Mouse (Mus musculus): ENCODE data around the gene Serp2. TPM values are rescaled to one million over a fixed set of nuclear protein-coding genes. Genes with fewer than 3 reads are reported as not detected.

Serp2 gene
- polyA plus RNA-seq, 1 experiment: 1.0 TPM

GRCm38 (mm10) chr14:76597751-76598150 is 41.1 kb upstream of the Serp2 start:
- no peak for TF ChIP-seq POLR2A (IDR thresholded peaks at IDR 0.05; ENCODE audit: low read depth, low read length)
- no peak for TF ChIP-seq CTCF (conservative IDR thresholded peaks at IDR 0.05; ENCODE audit: insufficient read depth, insufficient read length, low read depth, low read length)
- Histone ChIP-seq H3K4me3 (ENCODE audit: insufficient read depth, low read depth, low read length) (no peak overlapping the region), H3K36me3 (ENCODE audit: control insufficient read depth, insufficient read depth, low read length) (no peaks in the 10 kb centered on the region), H3K4me1 (ENCODE audit: control insufficient read depth, insufficient read depth, low read length) (no peaks in the 10 kb centered on the region), H3K27me3 (replicated peaks; ENCODE audit: control insufficient read depth, insufficient read depth, low read length) (no peaks in the 10 kb centered on the region), H3K27ac (ENCODE audit: insufficient read depth, low read depth, low read length) (no peak overlapping the region)
- no peak for DNase-seq

GRCm38 (mm10) chr14:76595048-76595859 is 38.6 kb upstream of the Serp2 start:
- TF ChIP-seq CTCF (conservative IDR thresholded peaks at IDR 0.05; ENCODE audit: insufficient read depth, insufficient read length, low read depth, low read length) (no peak), POLR2A (IDR thresholded peaks at IDR 0.05; ENCODE audit: low read depth, low read length) (no peak)
- Histone ChIP-seq H3K27me3 (replicated peaks; ENCODE audit: control insufficient read depth, insufficient read depth, low read length) (no peaks in the 10 kb centered on the region), H3K36me3 (ENCODE audit: control insufficient read depth, insufficient read depth, low read length) (no peaks in the 10 kb centered on the region), H3K27ac (ENCODE audit: insufficient read depth, low read depth, low read length) (no peak overlapping the region), H3K4me1 (ENCODE audit: control insufficient read depth, insufficient read depth, low read length) (no peaks in the 10 kb centered on the region), H3K4me3 (ENCODE audit: insufficient read depth, low read depth, low read length) (no peak overlapping the region)
- WGBS: 69% methylated on average over 9 of the region's 9 CpGs
- DNase-seq: no peak

- Histone ChIP-seq H3K27ac (ENCODE audit: insufficient read depth, low read depth, low read length) (no peak overlapping the region), H3K36me3 (ENCODE audit: control insufficient read depth, insufficient read depth, low read length) (no peaks in the 10 kb centered on the region), H3K4me3 (ENCODE audit: insufficient read depth, low read depth, low read length) (no peak overlapping the region), H3K4me1 (ENCODE audit: control insufficient read depth, insufficient read depth, low read length) (no peaks in the 10 kb centered on the region), H3K27me3 (replicated peaks; ENCODE audit: control insufficient read depth, insufficient read depth, low read length) (no peaks in the 10 kb centered on the region)
- DNase-seq: no peak
- 77% methylated on average over 6 of the region's 6 CpGs for WGBS
- no peak for TF ChIP-seq CTCF (conservative IDR thresholded peaks at IDR 0.05; ENCODE audit: insufficient read depth, insufficient read length, low read depth, low read length)
- no peak for TF ChIP-seq POLR2A (IDR thresholded peaks at IDR 0.05; ENCODE audit: low read depth, low read length)
Observed at GRCm38 (mm10) chr14:76594351-76594885, 37.7 kb upstream of the Serp2 start.

GRCm38 (mm10) chr14:76593630-76594193 is 37.0 kb upstream of the Serp2 start:
- WGBS: 67% methylated on average over 15 of the region's 15 CpGs
- no peak overlapping the region for H3K4me3 ChIP-seq (ENCODE audit: insufficient read depth, low read depth, low read length)
- no peaks in the 10 kb centered on the region for H3K36me3 ChIP-seq (ENCODE audit: control insufficient read depth, insufficient read depth, low read length)
- no peak overlapping the region for H3K27ac ChIP-seq (ENCODE audit: insufficient read depth, low read depth, low read length)
- TF ChIP-seq CTCF (conservative IDR thresholded peaks at IDR 0.05; ENCODE audit: insufficient read depth, insufficient read length, low read depth, low read length) (no peak), POLR2A (IDR thresholded peaks at IDR 0.05; ENCODE audit: low read depth, low read length) (no peak)
- DNase-seq: peak; percentile 74
- H3K27me3 ChIP-seq (replicated peaks; ENCODE audit: control insufficient read depth, insufficient read depth, low read length): no peaks in the 10 kb centered on the region
- no peaks in the 10 kb centered on the region for H3K4me1 ChIP-seq (ENCODE audit: control insufficient read depth, insufficient read depth, low read length)

- no peaks in the 10 kb centered on the region for H3K27me3 ChIP-seq (replicated peaks; ENCODE audit: control insufficient read depth, insufficient read depth, low read length)
- DNase-seq: peak; percentile 29
- no peaks in the 10 kb centered on the region for H3K36me3 ChIP-seq (ENCODE audit: control insufficient read depth, insufficient read depth, low read length)
- no peak for TF ChIP-seq CTCF (conservative IDR thresholded peaks at IDR 0.05; ENCODE audit: insufficient read depth, insufficient read length, low read depth, low read length)
- TF ChIP-seq POLR2A (IDR thresholded peaks at IDR 0.05; ENCODE audit: low read depth, low read length): no peak
- no peak overlapping the region for H3K4me3 ChIP-seq (ENCODE audit: insufficient read depth, low read depth, low read length)
- no peak overlapping the region for H3K27ac ChIP-seq (ENCODE audit: insufficient read depth, low read depth, low read length)
- no peaks in the 10 kb centered on the region for H3K4me1 ChIP-seq (ENCODE audit: control insufficient read depth, insufficient read depth, low read length)
- WGBS: 83% methylated on average over 12 of the region's 12 CpGs
Observed at GRCm38 (mm10) chr14:76592721-76593120, 36.0 kb upstream of the Serp2 start.

GRCm38 (mm10) chr14:76592090-76592489 is 35.4 kb upstream of the Serp2 start:
- no peaks in the 10 kb centered on the region for H3K27me3 ChIP-seq (replicated peaks; ENCODE audit: control insufficient read depth, insufficient read depth, low read length)
- no peak for DNase-seq
- no peak overlapping the region for H3K27ac ChIP-seq (ENCODE audit: insufficient read depth, low read depth, low read length)
- H3K36me3 ChIP-seq (ENCODE audit: control insufficient read depth, insufficient read depth, low read length): no peaks in the 10 kb centered on the region
- H3K4me1 ChIP-seq (ENCODE audit: control insufficient read depth, insufficient read depth, low read length): no peaks in the 10 kb centered on the region
- WGBS: 87% methylated on average over 6 of the region's 6 CpGs
- H3K4me3 ChIP-seq (ENCODE audit: insufficient read depth, low read depth, low read length): no peak overlapping the region
- no peak for TF ChIP-seq POLR2A (IDR thresholded peaks at IDR 0.05; ENCODE audit: low read depth, low read length)
- TF ChIP-seq CTCF (conservative IDR thresholded peaks at IDR 0.05; ENCODE audit: insufficient read depth, insufficient read length, low read depth, low read length): no peak

GRCm38 (mm10) chr14:76590134-76590533 is 33.4 kb upstream of the Serp2 start:
- H3K27me3 ChIP-seq (replicated peaks; ENCODE audit: control insufficient read depth, insufficient read depth, low read length): no peaks in the 10 kb centered on the region
- no peak for DNase-seq
- no peaks in the 10 kb centered on the region for H3K4me1 ChIP-seq (ENCODE audit: control insufficient read depth, insufficient read depth, low read length)
- WGBS: 74% methylated on average over 7 of the region's 7 CpGs
- no peak overlapping the region for H3K27ac ChIP-seq (ENCODE audit: insufficient read depth, low read depth, low read length)
- TF ChIP-seq CTCF (conservative IDR thresholded peaks at IDR 0.05; ENCODE audit: insufficient read depth, insufficient read length, low read depth, low read length) (no peak), POLR2A (IDR thresholded peaks at IDR 0.05; ENCODE audit: low read depth, low read length) (no peak)
- no peaks in the 10 kb centered on the region for H3K36me3 ChIP-seq (ENCODE audit: control insufficient read depth, insufficient read depth, low read length)
- H3K4me3 ChIP-seq (ENCODE audit: insufficient read depth, low read depth, low read length): no peak overlapping the region
